Mouse (Mus musculus) spleen, postnatal 10 days (tissue): ENCODE data around the gene Gm49366.
"Not testable (repeated sequence)": the region's sequence is repeated elsewhere in the genome, so short reads cannot be mapped to it uniquely, and the experiment has no call there.

Source experiments
- DNase-seq, 2 experiments: peaks; one replicate each; pipeline ENCODE4 v3.0.0; 2021 to 2022; ENCODE audit warnings: low spot score in 2 of 2

Gene Gm49366

DNA sequence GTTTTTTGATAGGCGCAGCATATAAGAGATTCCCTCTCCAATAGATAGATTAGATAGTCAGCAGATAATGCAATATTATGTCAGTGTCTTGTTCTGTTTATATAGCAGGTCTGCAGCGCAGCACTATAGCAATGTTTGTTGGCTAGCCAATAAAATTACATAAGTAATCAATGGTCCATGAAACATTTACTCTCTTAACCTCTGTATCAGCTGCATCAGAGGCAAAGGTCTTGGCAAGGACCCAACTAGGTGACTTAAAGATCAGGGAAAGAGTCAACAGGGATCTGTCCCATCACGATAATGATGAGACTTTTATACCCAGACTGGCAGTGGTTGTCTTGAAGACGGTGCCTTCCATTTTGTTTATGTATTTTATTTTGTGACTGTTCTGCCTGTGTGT is 5.9 kb upstream of the Gm49366 start:
- DNase-seq, result no peak

DNA sequence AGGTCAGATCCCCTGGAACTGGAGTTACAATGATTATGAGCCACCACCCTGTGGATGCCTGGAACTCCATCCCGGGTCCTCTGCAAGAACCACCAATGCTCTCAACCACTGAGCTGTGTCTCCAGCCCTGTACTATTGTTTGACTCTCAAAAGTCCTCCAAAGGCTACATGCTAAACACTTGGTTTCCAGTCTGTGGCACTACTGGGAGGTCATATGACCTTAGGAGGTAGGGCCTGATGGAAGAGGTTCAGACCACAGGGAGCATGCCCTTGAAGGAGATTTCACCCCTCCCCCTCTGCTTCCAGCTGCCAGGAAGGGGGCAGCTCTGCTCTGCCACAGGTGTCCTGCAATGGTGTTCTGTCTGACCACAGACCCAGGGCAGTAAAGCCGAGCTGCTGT is 5.4 kb upstream of the Gm49366 start:
- not testable (repeated sequence) for DNase-seq

DNA sequence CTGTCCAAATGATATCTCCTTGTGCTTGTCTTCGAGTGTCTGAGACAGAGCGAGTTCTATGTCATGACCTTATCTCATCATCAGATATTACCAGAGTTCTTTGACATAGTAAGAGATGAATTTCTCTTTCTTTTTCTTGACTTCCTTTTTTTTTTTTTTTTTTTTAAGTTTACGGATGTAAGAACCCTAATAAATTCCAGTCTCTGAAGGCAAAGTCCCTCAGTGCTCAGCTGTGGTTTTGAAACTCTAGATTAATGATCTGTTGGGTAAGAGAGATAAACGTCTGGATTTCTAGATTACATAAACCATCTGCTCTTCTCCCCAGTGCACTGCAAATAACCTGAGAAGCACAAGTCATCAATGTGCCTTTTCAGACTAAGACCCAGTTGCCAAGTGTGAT is 4.6 kb upstream of the Gm49366 start:
- no peak for DNase-seq

DNA sequence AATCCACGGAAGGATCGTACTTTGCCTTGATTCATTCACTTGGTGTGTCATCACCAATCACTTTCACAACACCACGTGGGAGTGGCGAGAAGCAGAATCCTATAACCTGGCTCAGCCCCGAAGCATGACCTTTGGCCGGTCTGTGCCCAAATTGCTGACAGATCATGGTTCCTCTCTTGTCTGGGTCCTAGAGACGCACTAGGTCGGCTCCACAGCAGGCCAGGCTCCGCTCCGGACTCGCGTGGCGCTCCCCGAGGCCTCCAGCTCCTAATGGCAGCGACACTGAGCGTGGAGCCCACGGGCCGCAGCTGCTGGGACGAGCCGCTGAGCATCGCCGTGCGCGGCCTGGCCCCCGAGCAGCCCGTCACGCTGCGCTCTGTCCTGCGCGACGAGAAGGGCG is 494 bp upstream of the Gm49366 start, which contains the start of gene Acot4:
Gene Acot4 (plus strand): TSS at position 139 of the 400 bp plus-strand sequence.
- DNase-seq, result not testable (repeated sequence)

DNA sequence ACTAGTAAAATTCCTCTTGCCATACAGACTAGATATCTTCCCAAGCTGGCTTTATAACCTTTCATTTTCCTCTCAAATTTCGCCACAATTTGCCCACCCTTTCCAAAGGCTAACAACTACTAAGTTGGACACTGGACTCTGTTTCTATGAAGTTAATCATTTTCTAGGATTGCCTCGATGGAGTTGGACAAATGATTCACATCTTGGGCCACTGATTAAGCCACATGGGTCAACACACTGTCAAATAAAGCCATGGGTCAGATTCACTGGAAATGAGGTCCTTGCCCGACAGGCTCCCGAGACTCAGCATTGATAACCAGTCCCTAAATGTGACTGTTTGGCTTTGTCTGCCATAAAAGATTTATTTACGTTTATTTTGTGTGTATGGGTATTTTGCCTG is 3.5 kb downstream of the Gm49366 start:
- DNase-seq, result no peak

DNA sequence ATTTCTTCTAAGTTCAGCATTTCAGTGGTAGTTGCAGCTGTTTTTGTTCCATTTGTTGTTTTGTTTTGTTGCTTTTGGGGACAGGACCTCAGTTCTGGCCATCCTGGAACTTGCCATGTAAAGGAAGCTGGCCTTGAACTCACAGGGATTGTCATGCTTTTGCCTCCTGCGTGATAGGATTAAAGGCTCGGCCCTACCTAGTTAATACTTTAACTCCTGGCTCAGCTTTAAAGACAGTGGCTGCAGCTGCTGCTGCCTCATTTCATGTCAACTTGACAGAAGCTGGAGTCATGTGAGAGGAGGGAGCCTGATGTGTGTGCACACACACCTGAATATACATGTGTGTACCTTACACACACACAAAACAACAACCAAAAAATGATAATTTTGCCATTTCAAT is 5.3 kb downstream of the Gm49366 start:
- DNase-seq, result no peak

DNA sequence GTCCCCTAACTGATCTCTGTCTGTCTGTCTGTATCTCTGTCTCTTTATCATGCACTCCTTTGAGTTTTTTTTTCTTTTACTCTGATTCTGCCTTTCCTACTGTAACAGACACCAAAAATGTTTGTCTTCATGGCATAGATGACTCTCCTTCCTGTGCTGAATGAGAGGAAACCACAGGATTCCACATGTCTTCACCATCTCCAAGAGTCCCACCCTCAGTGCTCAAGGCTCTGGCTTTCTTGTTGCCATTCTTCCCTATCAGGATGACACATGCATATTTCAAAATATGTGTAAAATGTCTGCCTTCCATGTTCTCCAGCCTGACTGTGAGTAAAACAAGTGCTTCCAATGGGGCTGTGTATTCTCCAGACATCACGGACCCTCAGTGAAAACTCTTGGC is 8.2 kb downstream of the Gm49366 start:
- DNase-seq, result no peak

DNA sequence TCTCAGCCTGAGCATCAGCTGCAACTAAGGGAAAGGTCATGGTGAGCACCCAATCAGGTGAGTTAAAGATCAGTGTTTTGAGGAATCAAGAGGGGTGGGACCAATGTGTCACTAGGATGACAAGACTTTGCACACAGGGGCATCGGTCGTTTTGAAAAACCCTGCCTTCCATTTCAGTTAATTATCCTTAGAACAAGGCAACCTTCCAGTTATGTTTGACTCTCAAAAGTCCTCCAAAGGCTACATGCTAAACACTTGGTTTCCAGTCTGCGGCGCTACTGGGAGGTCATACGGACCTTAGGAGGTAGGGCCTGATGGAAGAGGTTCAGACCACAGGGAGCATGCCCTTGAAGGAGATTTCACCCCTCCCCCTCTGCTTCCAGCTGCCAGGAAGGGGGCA is 12.0 kb downstream of the Gm49366 start:
- not testable (repeated sequence) for DNase-seq

DNA sequence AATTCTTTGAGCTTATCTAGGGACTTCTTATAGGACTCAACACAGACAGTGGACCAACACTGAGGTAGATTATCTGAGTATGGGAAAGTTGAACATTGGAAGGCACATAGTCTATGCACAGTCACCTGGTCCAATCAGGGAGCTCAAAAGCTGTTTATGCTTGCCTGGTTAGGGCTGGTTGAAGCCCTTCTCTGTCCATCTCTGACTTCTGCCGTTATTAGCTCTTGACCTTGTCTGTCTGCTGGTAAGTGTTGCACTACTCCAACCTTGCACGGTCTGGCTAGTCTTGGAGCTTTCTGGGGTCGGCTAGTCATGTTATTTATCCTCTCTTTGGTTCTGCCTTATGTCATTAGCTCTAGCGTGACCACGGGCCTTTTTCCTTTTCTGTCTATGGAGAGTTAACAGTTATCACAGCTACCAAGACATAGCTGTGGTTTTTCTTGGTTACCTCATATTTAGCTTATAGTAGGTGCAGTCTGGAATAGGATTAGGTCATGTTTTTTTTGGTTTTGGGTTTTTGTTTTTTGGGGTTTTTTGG is 13.3 kb downstream of the Gm49366 start, which contains the start of gene Acot3:
Gene Acot3 (plus strand): TSS at position 208 of the 538 bp plus-strand sequence.
- DNase-seq, result no peak

DNA sequence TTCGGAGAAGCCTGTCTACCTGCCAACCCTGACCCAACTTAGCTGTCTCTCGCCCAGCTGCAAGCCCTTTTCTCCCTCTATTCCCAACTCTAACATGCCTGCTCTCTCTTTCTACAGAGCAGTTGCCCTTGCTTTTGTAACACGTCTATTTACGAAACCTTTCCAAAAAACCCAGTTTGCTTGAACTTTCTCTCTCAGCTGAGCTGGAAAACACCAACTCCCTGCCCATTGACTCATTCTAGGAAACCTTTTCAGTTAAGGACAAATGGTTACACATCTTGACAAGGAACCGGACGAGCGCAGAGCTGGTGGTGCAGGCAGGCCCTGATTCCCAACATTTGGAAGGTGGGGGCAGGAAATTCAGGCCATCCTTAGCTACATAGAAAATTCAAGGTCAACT is 13.9 kb downstream of the Gm49366 start:
- DNase-seq, result no peak

DNA sequence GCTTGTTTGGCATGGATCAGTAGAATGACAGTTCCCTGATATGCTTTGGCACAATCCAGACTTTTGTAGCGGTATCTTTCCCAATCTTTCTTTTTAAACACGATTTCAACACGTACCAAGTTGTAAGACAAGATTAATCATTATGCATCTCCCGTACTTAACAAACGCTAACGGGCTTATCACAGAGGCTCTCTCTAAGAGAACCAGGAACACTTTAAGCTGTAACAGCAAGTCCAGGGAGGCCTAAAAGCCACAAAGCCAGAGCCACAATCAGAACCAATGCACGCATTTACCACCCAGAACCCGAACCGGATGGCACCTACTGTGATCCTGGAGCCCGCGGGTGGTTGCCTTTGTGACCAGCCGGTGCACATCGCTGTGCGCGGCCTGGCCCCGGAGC is 14.4 kb downstream of the Gm49366 start:
- DNase-seq, result no peak

DNA sequence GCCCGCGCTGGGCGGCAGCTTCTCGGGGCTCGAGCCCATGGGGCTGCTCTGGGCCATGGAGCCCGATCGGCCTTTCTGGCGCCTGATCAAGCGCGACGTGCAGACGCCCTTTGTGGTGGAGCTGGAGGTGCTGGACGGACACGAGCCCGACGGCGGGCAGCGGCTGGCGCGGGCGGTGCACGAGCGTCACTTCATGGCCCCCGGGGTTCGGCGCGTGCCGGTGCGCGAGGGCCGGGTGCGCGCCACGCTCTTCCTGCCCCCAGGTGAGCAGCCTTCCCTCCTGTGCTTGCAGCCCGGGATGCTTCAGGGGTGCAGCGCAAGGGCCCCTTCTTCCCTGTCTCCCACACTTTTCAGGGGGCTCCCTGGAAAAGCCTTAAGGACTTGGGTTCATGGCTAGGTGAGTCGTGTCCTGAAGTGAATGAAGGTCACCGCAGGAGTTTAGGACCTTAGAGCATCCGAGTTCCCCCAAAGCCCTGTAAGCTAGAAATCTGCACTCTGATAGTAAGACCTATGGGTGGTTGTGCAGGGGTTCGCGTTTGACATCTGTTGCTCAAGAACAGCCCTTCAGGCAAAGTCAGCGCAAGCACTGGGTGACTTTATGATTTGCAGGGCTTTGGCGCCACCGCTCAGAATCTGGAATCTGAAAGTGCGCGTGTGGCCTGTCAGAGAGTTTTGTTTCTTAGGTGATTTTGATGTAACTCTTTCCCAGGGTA is 15.1 kb downstream of the Gm49366 start:
- DNase-seq, result no peak

DNA sequence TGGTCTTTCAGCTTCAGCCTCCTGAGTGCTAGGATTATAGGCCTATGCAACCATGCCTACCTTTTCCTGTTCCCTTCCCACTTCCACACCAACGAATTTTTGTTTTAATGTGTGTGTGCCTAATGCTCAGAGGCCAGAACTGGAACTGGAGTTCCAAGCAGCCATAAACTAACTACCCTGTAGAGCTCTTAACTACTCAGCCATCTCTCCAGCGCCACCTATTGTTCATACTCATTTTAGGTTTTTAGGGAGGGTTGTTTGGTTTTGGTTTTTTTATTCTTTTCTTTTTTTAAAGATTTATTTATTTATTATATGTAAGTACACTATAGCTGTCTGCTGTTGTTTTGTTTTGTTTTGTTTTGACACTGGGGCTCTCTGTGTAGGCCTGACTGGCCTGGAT is 22.2 kb downstream of the Gm49366 start:
- no peak for DNase-seq

DNA sequence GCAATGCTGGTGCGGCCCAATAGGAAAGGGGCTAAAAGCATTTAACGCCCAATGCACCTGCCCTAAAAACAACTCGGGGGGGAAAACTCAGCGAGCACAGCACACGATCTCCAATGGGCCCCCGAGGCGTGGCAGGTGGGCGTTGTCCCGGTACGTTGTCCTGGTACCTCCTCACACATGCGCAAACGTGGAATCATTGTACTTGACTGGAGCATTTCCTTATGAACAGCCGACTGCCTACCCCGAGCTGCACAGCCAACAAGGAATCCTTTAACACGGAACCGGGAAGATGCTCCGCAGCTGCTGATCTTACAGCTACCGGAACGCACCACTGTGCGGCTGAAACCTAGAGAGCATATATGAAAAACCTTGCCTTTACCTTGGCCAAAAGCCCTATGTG is 23.6 kb downstream of the Gm49366 start:
- DNase-seq, result no peak

DNA sequence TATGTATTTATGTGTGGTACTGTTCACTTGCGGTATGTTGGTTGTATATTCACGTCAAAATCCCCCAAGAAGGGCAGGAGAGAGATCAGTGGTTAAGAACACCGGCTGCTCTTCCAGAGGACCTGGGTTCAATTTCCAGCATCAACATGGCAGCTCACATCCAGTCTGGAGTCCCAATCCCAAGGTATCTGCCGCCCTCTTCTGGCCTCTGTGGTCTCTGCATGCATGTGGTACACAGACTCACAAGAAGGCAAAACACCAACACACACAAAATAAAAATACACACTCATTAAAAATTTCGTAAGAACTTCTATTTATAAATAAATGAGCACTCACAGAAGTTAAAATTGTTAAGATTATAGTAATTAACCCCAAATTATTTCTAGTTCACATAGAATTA is 24.5 kb downstream of the Gm49366 start:
- peak in 1 of 2 experiments; percentile 52 for DNase-seq

DNA sequence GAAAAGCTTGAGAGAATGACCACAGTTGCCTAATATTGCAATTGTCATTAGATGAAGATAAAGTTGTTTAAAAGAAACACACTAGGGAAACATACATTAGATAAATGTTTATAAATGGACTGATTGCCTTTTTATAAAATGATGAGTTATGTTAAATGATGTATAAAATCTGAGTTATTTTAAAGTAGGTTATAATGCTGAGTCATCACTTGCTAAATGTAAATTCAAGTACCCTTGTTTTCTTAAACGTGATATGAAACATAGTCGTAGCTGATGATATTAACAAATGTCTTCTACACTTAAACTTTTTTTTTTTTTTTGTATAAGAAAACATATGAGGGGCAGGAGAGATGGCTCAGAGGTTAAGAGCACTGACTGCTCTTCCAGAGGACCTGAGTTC is 25.1 kb downstream of the Gm49366 start:
- no peak for DNase-seq

DNA sequence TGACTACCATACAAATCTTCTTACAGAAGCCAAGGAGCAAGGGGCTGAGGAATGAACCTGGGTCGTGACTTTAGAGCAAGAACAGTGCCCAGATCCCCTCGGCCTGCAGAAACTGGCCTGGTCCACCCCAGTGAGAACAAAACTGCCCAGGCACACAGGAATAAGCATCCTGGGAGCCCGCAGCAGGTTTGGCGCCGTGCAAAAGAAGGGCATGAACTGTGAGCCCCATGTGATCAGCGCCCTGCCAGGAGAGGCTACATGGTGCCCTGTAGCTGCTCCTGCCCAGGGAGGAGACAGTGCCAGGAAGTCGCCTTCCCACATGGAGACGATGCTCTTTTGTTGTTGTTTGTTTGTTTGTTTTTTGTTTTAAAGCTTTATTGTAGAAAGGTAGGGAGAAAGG is 25.9 kb downstream of the Gm49366 start:
- no peak for DNase-seq

DNA sequence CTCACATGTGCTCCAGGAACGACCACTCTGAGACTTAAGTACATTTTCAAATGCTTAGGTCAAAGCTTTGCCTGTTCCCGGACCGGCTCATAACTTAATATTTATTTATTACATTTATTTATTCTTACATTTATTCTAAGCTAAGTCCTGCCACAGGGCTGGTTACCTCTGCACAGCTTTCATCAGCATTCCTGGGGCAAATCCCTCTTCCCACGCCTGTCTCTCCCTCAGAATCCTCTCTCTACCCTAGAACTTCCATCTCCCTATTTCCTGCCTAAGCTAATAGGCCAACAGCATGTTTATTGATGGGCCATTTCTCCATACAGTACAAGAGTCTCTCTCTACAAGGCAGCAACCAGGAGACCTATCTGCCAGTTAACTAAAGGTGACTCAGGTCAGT is 29.0 kb downstream of the Gm49366 start:
- no peak for DNase-seq

DNA sequence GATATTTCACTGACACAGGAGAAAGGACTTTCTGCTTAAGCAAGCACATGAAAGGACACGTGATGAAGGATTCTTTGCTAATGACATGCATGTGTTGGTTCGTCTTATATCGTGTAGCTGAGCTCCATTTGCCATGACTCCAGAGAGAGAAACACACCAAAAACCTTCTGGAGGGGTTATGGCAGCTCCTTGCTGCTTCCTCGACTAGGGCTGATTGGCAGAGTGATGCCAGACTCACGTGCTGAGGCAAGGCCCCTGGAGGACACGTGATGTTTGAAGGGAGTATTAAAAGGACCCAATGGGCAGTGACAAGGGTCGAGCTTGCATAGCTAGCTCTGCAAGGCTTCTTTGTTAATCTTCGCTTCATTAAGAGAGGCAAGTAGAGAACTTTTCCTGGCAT is 29.6 kb downstream of the Gm49366 start:
- DNase-seq, result no peak

DNA sequence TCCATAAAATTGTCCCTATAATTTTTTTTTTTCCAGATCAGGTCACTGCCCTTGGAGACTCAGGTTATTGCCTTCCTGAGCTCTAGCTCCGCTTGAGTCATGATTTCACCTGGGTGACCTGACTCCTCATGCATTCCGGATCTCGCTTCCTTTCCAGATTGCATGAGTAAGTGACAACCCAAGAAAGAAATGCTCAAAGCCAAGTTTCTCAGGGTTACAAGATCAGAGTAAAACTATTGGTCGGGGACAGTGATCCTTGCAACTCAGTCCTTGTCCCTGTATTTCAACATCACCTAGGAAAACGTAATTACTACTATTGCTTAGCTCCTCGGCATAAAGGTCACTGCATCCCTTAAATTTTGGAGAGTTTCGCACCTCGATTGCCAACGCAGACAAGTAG is 30.3 kb downstream of the Gm49366 start, which contains the start of gene Acot5:
Gene Acot5 (plus strand): TSS at position 340 of the 400 bp plus-strand sequence.
- DNase-seq, result no peak

DNA sequence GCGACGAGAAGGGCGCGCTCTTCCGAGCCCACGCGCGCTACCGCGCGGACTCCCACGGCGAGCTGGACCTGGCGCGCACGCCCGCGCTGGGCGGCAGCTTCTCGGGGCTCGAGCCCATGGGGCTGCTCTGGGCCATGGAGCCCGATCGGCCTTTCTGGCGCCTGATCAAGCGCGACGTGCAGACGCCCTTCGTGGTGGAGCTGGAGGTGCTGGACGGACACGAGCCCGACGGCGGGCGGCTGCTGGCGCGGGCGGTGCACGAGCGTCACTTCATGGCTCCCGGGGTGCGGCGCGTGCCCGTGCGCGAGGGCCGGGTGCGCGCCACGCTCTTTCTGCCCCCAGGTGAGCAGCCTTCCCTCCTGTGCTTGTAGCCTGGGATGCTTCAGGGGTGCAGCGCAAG is 30.8 kb downstream of the Gm49366 start:
- DNase-seq, result peak; percentile 18 to 46

DNA sequence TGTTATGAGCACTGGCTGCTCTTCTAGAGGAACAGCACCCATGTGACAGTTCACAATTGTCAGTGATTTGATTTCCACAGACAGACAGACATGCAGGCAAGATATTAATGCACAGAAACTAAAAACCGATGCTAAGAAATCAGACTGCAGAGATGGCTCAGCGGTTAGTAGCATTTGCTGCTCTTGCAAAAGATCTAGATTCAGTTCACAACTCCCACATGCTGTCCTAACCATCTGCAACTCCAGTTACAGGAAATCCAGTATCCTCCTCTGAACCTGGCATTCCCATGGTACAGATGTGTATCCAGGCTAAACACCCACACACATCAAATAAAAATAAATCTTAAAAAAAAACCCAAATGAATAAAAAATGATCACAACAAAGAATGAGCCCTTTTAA is 33.0 kb downstream of the Gm49366 start:
- no peak for DNase-seq

DNA sequence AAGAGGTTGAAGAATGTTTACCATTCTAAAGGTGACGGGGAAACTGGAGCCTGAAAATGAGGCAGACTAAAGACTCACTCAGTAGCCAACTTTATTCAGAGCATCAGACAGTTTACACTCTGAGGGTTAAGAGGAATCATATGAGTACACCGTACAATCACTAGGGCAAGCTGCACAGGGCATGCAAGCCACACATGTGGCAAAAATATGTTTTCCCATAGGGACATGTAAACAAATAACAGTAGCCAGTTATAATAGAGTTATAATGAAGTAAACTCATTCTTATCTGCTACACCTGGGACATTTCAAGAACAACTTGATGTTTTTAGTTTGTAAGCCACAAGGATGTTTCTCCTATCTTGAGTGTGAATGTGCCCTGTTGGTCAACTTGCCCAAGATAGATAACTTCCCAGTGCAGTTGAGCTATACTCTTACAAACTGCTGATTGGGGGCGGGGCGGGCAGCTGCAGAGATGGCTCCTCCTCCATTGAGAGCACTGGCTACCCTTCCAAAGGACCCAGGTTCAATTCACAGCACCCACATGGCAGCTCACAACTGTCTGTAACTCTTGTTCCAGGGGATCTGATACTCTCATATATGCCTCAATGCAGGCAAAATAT is 38.7 kb downstream of the Gm49366 start:
- DNase-seq, result no peak
